23 mouse cellular contexts compared by ENCODE assay signal in genomic region chr15:86683081-86683480, GRCm38 (mm10).
DNase-seq lines count a peak whose midpoint lies in the region; ATAC-seq and TF ChIP-seq lines count a peak whose summit lies in the region.
"Had no signal": no experiment of that assay in that cellular context is flagged by ENCODE, and none has a peak within 500 bp of the region (broad histone marks: within the 10 kb centered on the region; RNA-seq: fewer than 3 reads in every experiment).

No protein-coding gene starts in this region.

- peak; percentile 11 to 20 for DNase-seq in cerebellum, postnatal 36 days
- no peak for DNase-seq in cerebellum, postnatal 4 days (ENCODE audit: low spot score in 2 of 2)
- DNase-seq in midbrain, embryonic 14.5 days: peak; percentile 61
- peak; percentile 7 for DNase-seq in Muller cell, postnatal 12 days (ENCODE audit: inconsistent ontology term)
- DNase-seq in midbrain, postnatal 0 days (ENCODE audit: low spot score): peak; percentile 46
- DNase-seq: adrenal gland, adult 8-10 months; B cell, adult 2 months; cerebellum, adult 9-10 months; gastrocnemius, postnatal 14 days; kidney, adult 11 months; kidney, postnatal 14 days; layer of hippocampus, adult 9-11 months; lung, embryonic 14.5 days; lung, postnatal 14 days; right cerebral cortex, postnatal 25 days had no signal

- TF ChIP-seq CTCF in midbrain, postnatal 0 days (IDR thresholded peaks at IDR 0.05): no peak

- no peaks in the 10 kb centered on the region for H3K27me3 ChIP-seq in midbrain, embryonic 14.5 days (ENCODE audit: control insufficient read depth, insufficient read depth, low read length)
- H3K27me3 ChIP-seq in midbrain, embryonic 16.5 days (ENCODE audit: control insufficient read depth, insufficient read depth, low read depth, low read length): no peaks in the 10 kb centered on the region
- H3K27me3 ChIP-seq in midbrain, postnatal 0 days (ENCODE audit: insufficient read depth, low read length): no peaks in the 10 kb centered on the region
- H3K27me3 ChIP-seq: forebrain, embryonic 13.5 days; heart, embryonic 15.5 days; hindbrain, embryonic 12.5 days; limb, embryonic 12.5 days; liver, embryonic 15.5 days; stomach, embryonic 15.5 days had no signal

- H3K9me3 ChIP-seq in midbrain, embryonic 14.5 days (ENCODE audit: control insufficient read depth, low read length): no peaks in the 10 kb centered on the region
- no peaks in the 10 kb centered on the region for H3K9me3 ChIP-seq in midbrain, embryonic 16.5 days (replicated peaks; ENCODE audit: control insufficient read depth, low read length, poor library complexity, severe bottlenecking)
- H3K9me3 ChIP-seq in midbrain, postnatal 0 days (ENCODE audit: low read length): no peaks in the 10 kb centered on the region
- H3K9me3 ChIP-seq: forebrain, embryonic 13.5 days; heart, embryonic 15.5 days; hindbrain, embryonic 12.5 days; limb, embryonic 12.5 days; liver, embryonic 15.5 days; stomach, embryonic 15.5 days had no signal

- H3K9ac ChIP-seq in midbrain, embryonic 14.5 days (replicated peaks; ENCODE audit: low read length): no peak overlapping the region
- no peak overlapping the region for H3K9ac ChIP-seq in midbrain, embryonic 16.5 days (ENCODE audit: low read depth, low read length)
- no peak overlapping the region for H3K9ac ChIP-seq in midbrain, postnatal 0 days (replicated peaks; ENCODE audit: low read length, poor library complexity, severe bottlenecking)
- H3K9ac ChIP-seq: forebrain, embryonic 13.5 days; heart, embryonic 15.5 days; hindbrain, embryonic 12.5 days; limb, embryonic 12.5 days; liver, embryonic 15.5 days; lung, embryonic 14.5 days; stomach, embryonic 15.5 days had no signal

- ATAC-seq in midbrain, embryonic 14.5 days (ENCODE audit: low FRiP score, low TSS enrichment): no peak
- no peak for ATAC-seq in midbrain, embryonic 16.5 days
- ATAC-seq in midbrain, postnatal 0 days (ENCODE audit: low FRiP score): no peak
- ATAC-seq: forebrain, embryonic 13.5 days; inflammation-experienced regulatory T-cells, adult 6 months had no signal

- peak overlapping the region; percentile 32 for H3K27ac ChIP-seq in midbrain, embryonic 14.5 days (replicated peaks; ENCODE audit: low read depth, low read length)
- no peak overlapping the region for H3K27ac ChIP-seq in midbrain, embryonic 16.5 days (ENCODE audit: low read length)
- no peak overlapping the region for H3K27ac ChIP-seq in midbrain, postnatal 0 days (ENCODE audit: low read depth, low read length)
- H3K27ac ChIP-seq: forebrain, embryonic 13.5 days; heart, embryonic 15.5 days; hindbrain, embryonic 12.5 days; limb, embryonic 12.5 days; liver, embryonic 15.5 days; stomach, embryonic 15.5 days had no signal

- WGBS in midbrain, embryonic 14.5 days: 62% methylated on average over 12 of the region's 12 CpGs
- 53% methylated on average over 12 of the region's 12 CpGs for WGBS in midbrain, embryonic 16.5 days
- 60% methylated on average over 12 of the region's 12 CpGs for WGBS in midbrain, postnatal 0 days

- no peaks in the 10 kb centered on the region for H3K36me3 ChIP-seq in midbrain, embryonic 14.5 days (ENCODE audit: control insufficient read depth, insufficient read depth, low read length)
- H3K36me3 ChIP-seq in midbrain, embryonic 16.5 days (ENCODE audit: control insufficient read depth, insufficient read depth, low read length): no peaks in the 10 kb centered on the region
- H3K36me3 ChIP-seq in midbrain, postnatal 0 days (ENCODE audit: insufficient read depth, low read length): no peaks in the 10 kb centered on the region
- H3K36me3 ChIP-seq: heart, embryonic 15.5 days; hindbrain, embryonic 12.5 days; limb, embryonic 12.5 days; liver, embryonic 15.5 days; stomach, embryonic 15.5 days had no signal

- no peak overlapping the region for H3K4me3 ChIP-seq in midbrain, embryonic 14.5 days (replicated peaks; ENCODE audit: low read depth, low read length)
- H3K4me3 ChIP-seq in midbrain, embryonic 16.5 days (ENCODE audit: low read depth, low read length): no peak overlapping the region
- no peak overlapping the region for H3K4me3 ChIP-seq in midbrain, postnatal 0 days (ENCODE audit: low read depth, low read length)
- H3K4me3 ChIP-seq: forebrain, embryonic 13.5 days; heart, embryonic 15.5 days; hindbrain, embryonic 12.5 days; limb, embryonic 12.5 days; liver, embryonic 15.5 days; stomach, embryonic 15.5 days had no signal

- no peak overlapping the region for H3K4me2 ChIP-seq in midbrain, embryonic 14.5 days (ENCODE audit: low read length)
- H3K4me2 ChIP-seq in midbrain, embryonic 16.5 days (ENCODE audit: low read length): no peak overlapping the region
- no peak overlapping the region for H3K4me2 ChIP-seq in midbrain, postnatal 0 days (ENCODE audit: low read depth, low read length, poor library complexity, severe bottlenecking)
- H3K4me2 ChIP-seq: forebrain, embryonic 13.5 days; heart, embryonic 15.5 days; hindbrain, embryonic 12.5 days; limb, embryonic 12.5 days; liver, embryonic 15.5 days; lung, embryonic 14.5 days; stomach, embryonic 15.5 days had no signal

- H3K4me1 ChIP-seq in midbrain, embryonic 14.5 days (ENCODE audit: control insufficient read depth, insufficient read depth, low read length): no peaks in the 10 kb centered on the region; the same call in 1 of the 2 replicates
- H3K4me1 ChIP-seq in midbrain, embryonic 16.5 days (ENCODE audit: control insufficient read depth, insufficient read depth, low read length): 0 out of 2 replicates have a peak, but pooled peaks cover 2% of the 10 kb centered on the region
- H3K4me1 ChIP-seq in midbrain, postnatal 0 days (ENCODE audit: insufficient read depth, low read length): no peaks in the 10 kb centered on the region
- H3K4me1 ChIP-seq: forebrain, embryonic 13.5 days; heart, embryonic 15.5 days; hindbrain, embryonic 12.5 days; limb, embryonic 12.5 days; liver, embryonic 15.5 days; stomach, embryonic 15.5 days had no signal

Comparison
In these comparisons a context has a peak if more than half of its experiments do, and no peak if none do; other contexts are left out.
1. DNase-seq: peak in cerebellum, postnatal 36 days (2 of 2), midbrain, embryonic 14.5 days (single experiment), Muller cell, postnatal 12 days (single experiment) and midbrain, postnatal 0 days (single experiment); none in cerebellum, postnatal 4 days (0 of 2).